Mouse (Mus musculus) forebrain, embryonic 11.5 days (tissue): ENCODE measurements around the gene Kbtbd7. TPM values are rescaled to one million over a fixed set of nuclear protein-coding genes. Genes with fewer than 3 reads are reported as not detected.

Experiments
- ATAC-seq: fragments of 200-750 bp; cut with Nextera tagmentation; replicated peaks from 2 replicates; pipeline ENCODE4 v1.8.0; 2017; ENCODE audit warnings: moderate TSS enrichment; ENCODE audit not compliant: low FRiP score
- DNase-seq: peaks from one replicate; pipeline ENCODE4 v3.0.0-alpha.2; 2017; ENCODE audit warnings: low spot score
- H3K27ac ChIP-seq: fragments of 300-500 bp; sonication (generic); 2 replicates; pipeline ENCODE4 v1.5.1; 2014; ENCODE audit warnings: low read depth, low read length
- H3K27me3 ChIP-seq: fragments of 300-500 bp; sonication (generic); 2 replicates; pipeline ENCODE4 v1.6.1; 2014; ENCODE audit warnings: mild to moderate bottlenecking, low read length, mixed read lengths; ENCODE audit not compliant: control insufficient read depth, insufficient read depth
- H3K36me3 ChIP-seq: fragments of 300-500 bp; sonication (generic); 2 replicates; pipeline ENCODE4 v1.6.1; 2014; ENCODE audit warnings: mild to moderate bottlenecking, low read length, moderate library complexity, mixed read lengths; ENCODE audit not compliant: control insufficient read depth, insufficient read depth
- H3K4me1 ChIP-seq: fragments of 300-500 bp; sonication (generic); replicated peaks from 2 replicates; pipeline ENCODE4 v1.6.1; 2014; ENCODE audit warnings: low read length, mixed read lengths; ENCODE audit not compliant: control insufficient read depth, insufficient read depth
- H3K4me2 ChIP-seq: fragments of 300-500 bp; sonication (generic); 2 replicates; pipeline ENCODE4 v1.6.1; 2014; ENCODE audit warnings: low read depth, mild to moderate bottlenecking, low read length, moderate library complexity, mixed read lengths; ENCODE audit not compliant: severe bottlenecking
- H3K4me3 ChIP-seq: fragments of 300-500 bp; sonication (generic); 2 replicates; pipeline ENCODE4 v1.5.1; 2014; ENCODE audit warnings: low read depth, low read length
- H3K9ac ChIP-seq: fragments of 300-500 bp; sonication (generic); 2 replicates; pipeline ENCODE4 v1.6.1; 2014; ENCODE audit warnings: low read length
- H3K9me3 ChIP-seq: fragments of 300-500 bp; sonication (generic); 2 replicates; pipeline ENCODE4 v1.6.1; 2016; ENCODE audit warnings: low read length, mixed read lengths; ENCODE audit not compliant: control insufficient read depth
- WGBS: fragments of 180-500 bp; shearing (Covaris S2); extraction: QIAGEN DNeasy Blood & Tissue Kit; methylation state at CpG from one replicate; pipeline ENCODE4 v1.1.7; 2014; 5-methylcytosine and 5-hydroxymethylcytosine counted together
- polyA plus RNA-seq: library from polyadenylated mRNA; unstranded; fragments of >200 nt; fragmentation: Nextera tagmentation; extraction: Ambion mirVana; gene quantifications from 2 replicates; pipeline ENCODE4 v1.2.1, GENCODE M21; 2014

The Kbtbd7 gene
- polyA plus RNA-seq, result 19.7 and 21.3 TPM in 2 replicates

DNA sequence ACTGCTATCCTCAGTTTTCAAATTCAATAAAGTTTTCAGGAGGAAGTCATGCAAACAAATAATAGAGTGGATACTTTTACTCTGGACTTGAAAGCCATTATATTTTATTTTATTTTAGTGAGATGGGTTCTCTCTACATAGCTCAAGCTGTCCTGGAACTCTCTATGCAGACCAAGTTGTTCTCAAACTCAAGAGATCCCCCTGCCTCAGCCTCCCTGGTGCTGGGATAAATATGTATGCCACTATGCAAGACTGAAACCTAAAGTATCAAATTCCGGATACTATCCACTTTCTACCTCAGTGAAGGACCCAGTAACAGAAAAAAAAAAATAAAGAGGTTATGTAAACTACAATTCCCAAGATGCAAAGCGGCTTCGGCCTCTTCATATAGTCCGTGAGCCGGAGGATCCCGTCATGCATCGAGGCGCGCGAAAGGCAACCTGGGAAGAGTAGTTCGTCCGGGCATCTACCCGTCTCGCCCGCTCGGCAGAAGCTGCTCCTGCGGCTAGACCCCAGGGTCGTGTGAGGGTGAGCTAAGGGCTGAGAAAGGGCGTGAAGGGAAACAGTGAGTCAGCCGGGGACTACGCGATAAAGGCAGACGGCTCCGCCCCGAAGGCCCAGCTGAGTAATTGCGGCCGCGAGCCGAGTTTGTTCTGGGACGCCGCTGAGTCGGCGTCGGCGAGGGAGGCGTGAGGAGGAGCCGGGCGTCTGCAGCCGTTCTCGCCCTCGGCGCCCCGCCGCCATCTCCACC lies at the start of gene Kbtbd7:
Gene Kbtbd7, plus strand, starts transcription at position 533 of the 751 bp plus-strand sequence.
- peaks cover 8% of the 10 kb centered on the region; the same call in 1 of the 2 replicates for H3K9me3 ChIP-seq
- H3K27ac ChIP-seq, result peak within 1 kb of the TSS; percentile 69; the same call in 1 of the 2 replicates
- DNase-seq, result peak; percentile 94
- H3K4me2 ChIP-seq, result peak within 1 kb of the TSS; percentile 44
- H3K27me3 ChIP-seq, result no peaks in the 10 kb centered on the region
- H3K4me3 ChIP-seq, result peak within 1 kb of the TSS; percentile 48
- no peaks in the 10 kb centered on the region for H3K4me1 ChIP-seq
- H3K36me3 ChIP-seq, result peaks cover 2% of the 10 kb centered on the region; the same call in 1 of the 2 replicates
- 1% methylated on average over 38 of the region's 44 CpGs for WGBS
- peak within 1 kb of the TSS; percentile 66 for H3K9ac ChIP-seq
- peak; percentile 98 for ATAC-seq

DNA sequence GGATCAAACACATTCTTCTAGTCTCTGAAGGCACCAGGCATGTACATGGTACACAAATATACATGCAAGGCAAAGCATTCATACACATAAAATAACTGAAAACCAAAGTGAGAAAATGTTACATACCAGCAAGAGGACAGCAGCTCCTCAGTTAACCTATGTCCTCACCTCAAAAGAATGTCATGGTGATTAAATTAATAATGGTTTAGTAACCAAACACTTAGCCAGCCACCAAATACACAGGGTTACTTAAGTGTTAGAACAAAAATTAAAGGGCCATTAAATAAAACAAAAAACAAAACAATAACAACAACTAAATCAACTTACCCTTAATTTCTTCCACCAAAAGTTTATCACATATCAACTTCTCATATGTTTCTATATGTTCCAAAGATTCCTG lies 49.3 kb upstream of the Kbtbd7 start:
- H3K36me3 ChIP-seq, result no peaks in the 10 kb centered on the region; the same call in 1 of the 2 replicates
- no peak overlapping the region for H3K27ac ChIP-seq
- DNase-seq (no peak), ATAC-seq (no peak)
- no peaks in the 10 kb centered on the region for H3K4me1 ChIP-seq
- H3K9me3 ChIP-seq, result no peaks in the 10 kb centered on the region
- H3K27me3 ChIP-seq, result no peaks in the 10 kb centered on the region
- H3K9ac ChIP-seq, result no peak overlapping the region
- H3K4me3 ChIP-seq, result no peak overlapping the region
- no peak overlapping the region for H3K4me2 ChIP-seq

DNA sequence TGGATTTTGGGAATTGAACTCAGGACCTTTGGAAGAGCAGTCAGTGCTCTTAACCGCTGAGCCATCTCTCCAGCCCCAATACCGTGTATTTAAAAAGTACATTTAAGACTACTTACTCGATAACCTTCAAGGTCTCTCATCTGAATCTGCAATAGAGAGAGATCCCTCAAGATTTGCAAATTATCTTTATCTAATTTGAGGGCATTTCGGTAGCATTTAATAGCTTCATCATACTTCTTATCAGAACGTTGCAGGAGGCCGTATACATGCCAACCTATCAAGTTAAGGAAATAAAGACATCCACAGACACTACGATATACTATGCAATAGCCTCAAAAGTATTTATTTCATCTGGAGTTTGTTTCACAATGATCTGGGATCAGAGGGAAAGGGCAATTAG lies 43.2 kb upstream of the Kbtbd7 start:
- no peak overlapping the region for H3K4me3 ChIP-seq
- no peak for ATAC-seq
- no peak for DNase-seq
- no peaks in the 10 kb centered on the region for H3K27me3 ChIP-seq
- WGBS, result 96% methylated on average over 7 of the region's 7 CpGs
- H3K36me3 ChIP-seq, result no peaks in the 10 kb centered on the region; the same call in 1 of the 2 replicates
- no peak overlapping the region for H3K27ac ChIP-seq
- no peak overlapping the region for H3K9ac ChIP-seq
- no peaks in the 10 kb centered on the region for H3K9me3 ChIP-seq
- H3K4me2 ChIP-seq, result no peak overlapping the region
- no peaks in the 10 kb centered on the region for H3K4me1 ChIP-seq

DNA sequence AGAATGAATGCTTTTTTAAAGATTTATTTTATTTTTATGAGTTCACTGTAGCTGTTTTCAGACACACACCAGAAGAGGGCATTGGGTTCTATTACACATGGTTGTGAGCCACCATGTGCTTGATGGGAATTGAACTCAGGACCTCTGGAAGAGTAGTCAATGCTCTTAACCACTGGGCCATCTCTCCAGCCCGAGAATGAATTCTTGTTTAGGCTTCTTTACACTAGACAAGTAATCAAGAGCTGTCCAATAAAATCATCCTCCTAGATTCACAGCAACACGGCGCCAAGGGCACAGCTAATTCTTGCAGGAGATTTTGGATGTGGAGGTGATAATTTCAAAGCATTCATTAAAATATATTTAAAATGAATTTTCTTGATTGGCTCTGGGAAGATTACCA lies 38.0 kb upstream of the Kbtbd7 start:
- no peak for DNase-seq
- Histone ChIP-seq H3K27ac (no peak overlapping the region), H3K4me3 (no peak overlapping the region), H3K9me3 (no peaks in the 10 kb centered on the region), H3K36me3 (no peaks in the 10 kb centered on the region), H3K27me3 (no peaks in the 10 kb centered on the region), H3K4me1 (no peaks in the 10 kb centered on the region), H3K9ac (no peak overlapping the region), H3K4me2 (no peak overlapping the region)
- WGBS, result 94% methylated on average over 3 of the region's 3 CpGs
- no peak for ATAC-seq

DNA sequence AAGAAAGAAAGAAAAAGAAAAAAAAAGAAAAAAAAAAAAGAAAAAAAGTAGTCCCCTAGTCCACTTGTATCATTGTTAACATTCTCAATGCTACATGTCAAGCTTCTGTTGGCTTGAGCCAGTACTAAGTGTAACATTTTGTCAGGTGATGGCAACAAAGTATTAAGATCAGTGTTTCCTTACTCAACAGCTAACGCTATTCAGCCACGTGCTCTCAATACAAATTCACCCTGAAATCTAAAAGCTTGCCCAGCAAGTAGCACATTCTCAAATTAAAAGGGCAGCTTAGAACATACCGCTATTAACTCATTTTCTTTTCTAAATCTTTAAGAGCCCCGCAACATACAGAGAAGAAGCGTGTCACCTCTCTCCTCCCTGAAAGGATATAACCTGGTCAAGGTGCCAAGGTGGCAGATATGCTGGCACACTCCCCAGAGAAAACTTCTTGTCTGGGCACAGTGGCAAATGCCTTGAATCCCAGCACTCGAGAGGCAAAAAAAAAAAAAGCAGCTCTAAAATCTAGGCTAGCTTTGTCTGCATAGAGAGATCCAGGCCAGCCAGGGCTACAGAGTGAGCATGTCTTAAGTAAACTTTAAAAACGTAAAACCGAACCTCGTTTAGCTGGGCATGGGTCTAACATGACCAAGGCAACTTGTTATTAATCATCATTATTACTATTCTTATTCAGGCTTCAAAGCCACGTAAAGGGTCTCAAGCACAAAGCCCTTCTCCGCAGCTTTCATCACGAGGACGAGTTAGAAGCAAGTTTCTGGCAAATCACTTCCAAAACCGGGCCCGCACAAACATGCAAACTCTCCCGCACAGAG lies 36.7 kb upstream of the Kbtbd7 start:
- Histone ChIP-seq H3K4me2 (peak overlapping the region; percentile 76), H3K4me3 (peak overlapping the region; percentile 66), H3K9ac (peak overlapping the region; percentile 77), H3K4me1 (no peaks in the 10 kb centered on the region), H3K36me3 (no peaks in the 10 kb centered on the region), H3K27ac (peak overlapping the region; percentile 90), H3K27me3 (no peaks in the 10 kb centered on the region), H3K9me3 (no peaks in the 10 kb centered on the region)
- DNase-seq, result peak; percentile 52
- ATAC-seq, result no peak
- under 1% methylated on average over 16 of the region's 16 CpGs for WGBS

DNA sequence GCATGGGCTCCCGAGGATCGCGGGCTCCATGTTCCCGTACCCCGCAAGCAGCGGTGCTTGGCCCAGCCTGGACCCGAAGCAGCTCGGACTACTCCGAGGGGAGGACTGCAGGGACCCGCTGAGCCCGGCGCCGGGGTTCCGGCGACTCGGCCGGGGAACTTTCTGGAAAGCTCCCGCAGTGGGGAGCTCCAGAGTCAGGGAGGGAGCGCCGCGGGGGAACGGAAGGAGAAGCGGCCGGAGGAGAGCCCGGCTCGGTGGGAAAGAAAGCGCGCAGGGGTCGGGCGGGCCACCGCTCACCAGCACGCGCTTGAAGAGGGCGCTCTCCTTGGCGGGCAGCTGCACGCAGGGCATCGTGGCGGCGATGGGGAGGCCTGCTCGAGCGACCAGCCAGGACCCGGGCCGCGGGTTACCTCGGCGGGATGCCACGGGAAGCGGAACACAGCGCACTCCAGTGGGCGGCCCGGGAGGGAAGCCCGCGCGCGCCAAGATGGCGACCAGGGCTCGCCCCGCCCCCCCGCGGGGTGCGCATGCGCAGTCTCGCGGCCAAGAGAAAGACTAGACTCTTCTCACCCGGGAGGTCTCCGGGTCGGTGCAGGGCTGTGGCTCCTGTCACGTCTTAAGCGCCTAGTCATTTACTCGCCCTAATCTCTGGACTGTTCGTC lies 35.9 kb upstream of the Kbtbd7 start, which contains the start of gene Naa16:
Gene Naa16, minus strand, starts transcription at position 514 of the 662 bp plus-strand sequence.
- Histone ChIP-seq H3K27ac (peak within 1 kb of the TSS; percentile 90), H3K4me2 (peak within 1 kb of the TSS; percentile 76), H3K9me3 (no peaks in the 10 kb centered on the region), H3K4me1 (no peaks in the 10 kb centered on the region), H3K36me3 (no peaks in the 10 kb centered on the region), H3K9ac (peak within 1 kb of the TSS; percentile 77), H3K27me3 (no peaks in the 10 kb centered on the region), H3K4me3 (peak within 1 kb of the TSS; percentile 66)
- DNase-seq (peak; percentile 98), ATAC-seq (peak; percentile 96)
- under 1% methylated on average over 67 of the region's 71 CpGs for WGBS

DNA sequence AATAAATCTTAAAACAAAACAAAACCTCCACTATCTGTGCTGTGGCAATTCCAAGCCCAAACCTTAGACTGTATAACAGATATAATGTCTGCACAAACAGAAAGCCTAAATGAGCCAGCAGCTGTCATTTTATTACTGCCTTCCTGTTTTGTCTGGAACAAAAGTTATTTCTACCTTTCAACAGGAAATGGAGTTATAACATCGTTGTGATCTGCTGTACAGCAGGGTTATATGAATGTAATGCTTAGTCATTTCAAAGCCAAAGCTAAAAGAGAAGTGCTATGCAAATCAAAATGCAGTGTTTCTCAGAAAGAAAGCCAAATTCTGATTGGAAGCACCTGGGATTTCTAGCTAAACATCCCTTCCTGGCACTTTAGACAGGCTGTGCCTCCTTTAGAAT lies 33.0 kb upstream of the Kbtbd7 start:
- no peak overlapping the region for H3K27ac ChIP-seq
- WGBS, result 71% methylated on average over 1 of the region's 1 CpGs
- no peaks in the 10 kb centered on the region for H3K9me3 ChIP-seq
- no peaks in the 10 kb centered on the region for H3K27me3 ChIP-seq
- no peak overlapping the region for H3K4me2 ChIP-seq
- H3K4me3 ChIP-seq, result no peak overlapping the region
- H3K36me3 ChIP-seq, result no peaks in the 10 kb centered on the region
- H3K9ac ChIP-seq, result no peak overlapping the region
- no peak for ATAC-seq
- DNase-seq, result no peak
- H3K4me1 ChIP-seq, result no peaks in the 10 kb centered on the region

DNA sequence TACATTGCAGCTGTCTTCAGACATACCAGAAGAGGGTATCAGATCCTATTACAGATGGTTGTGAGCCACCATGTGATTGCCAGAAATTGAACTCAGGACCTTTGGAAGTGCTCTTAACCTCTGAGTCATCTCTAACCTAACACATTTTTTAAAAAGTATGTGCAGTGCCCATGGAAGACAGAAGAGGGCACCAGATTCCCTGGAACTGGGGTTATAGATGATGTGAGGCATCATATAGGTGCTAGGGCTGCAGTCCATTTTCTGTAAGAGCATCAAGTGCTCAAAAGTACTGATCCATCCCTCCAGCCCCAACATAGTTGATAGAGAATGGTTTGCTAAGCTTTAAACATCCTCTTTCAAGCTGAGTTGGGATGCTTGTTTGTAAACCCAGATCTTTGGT lies 31.7 kb upstream of the Kbtbd7 start:
- Histone ChIP-seq H3K9ac (no peak overlapping the region), H3K4me2 (no peak overlapping the region), H3K4me3 (no peak overlapping the region), H3K4me1 (no peaks in the 10 kb centered on the region), H3K27me3 (no peaks in the 10 kb centered on the region), H3K36me3 (no peaks in the 10 kb centered on the region), H3K27ac (no peak overlapping the region), H3K9me3 (no peaks in the 10 kb centered on the region)
- DNase-seq, result peak; percentile 58
- no peak for ATAC-seq
